Mouse (Mus musculus) neural tube, embryonic 13.5 days (tissue): ENCODE measurements around the gene Krt25. TPM values are rescaled to one million over a fixed set of nuclear protein-coding genes. Genes with fewer than 3 reads are reported as not detected.

Experiments
- ATAC-seq: fragments of 200-750 bp; cut with Nextera tagmentation; 2 replicates; pipeline ENCODE4 v1.8.0; 2017; ENCODE audit warnings: low read depth, mild to moderate bottlenecking, moderate TSS enrichment, moderate library complexity
- H3K27ac ChIP-seq: fragments of 300-500 bp; sonication (generic); replicated peaks from 2 replicates; pipeline ENCODE4 v1.5.1; 2015; ENCODE audit warnings: moderate library complexity, mild to moderate bottlenecking, inconsistent platforms
- H3K27me3 ChIP-seq: fragments of 300-500 bp; sonication (generic); 2 replicates; pipeline ENCODE4 v1.6.1; 2015; ENCODE audit warnings: mild to moderate bottlenecking, inconsistent platforms
- H3K36me3 ChIP-seq: fragments of 300-500 bp; sonication (generic); 2 replicates; pipeline ENCODE4 v1.6.1; 2015; ENCODE audit warnings: mild to moderate bottlenecking, inconsistent platforms
- H3K4me1 ChIP-seq: fragments of 300-500 bp; sonication (generic); replicated peaks from 2 replicates; pipeline ENCODE4 v1.6.1; 2015; ENCODE audit warnings: inconsistent platforms
- H3K4me2 ChIP-seq: fragments of 300-500 bp; sonication (generic); 2 replicates; pipeline ENCODE4 v1.6.1; 2015; ENCODE audit warnings: inconsistent platforms, mild to moderate bottlenecking, moderate library complexity
- H3K4me3 ChIP-seq: fragments of 300-500 bp; sonication (generic); 2 replicates; pipeline ENCODE4 v1.5.1; 2015; ENCODE audit warnings: mild to moderate bottlenecking, inconsistent platforms
- H3K9ac ChIP-seq: fragments of 300-500 bp; sonication (generic); 2 replicates; pipeline ENCODE4 v1.6.1; 2015; ENCODE audit warnings: moderate library complexity, mild to moderate bottlenecking, inconsistent platforms
- H3K9me3 ChIP-seq: fragments of 300-500 bp; sonication (generic); 2 replicates; pipeline ENCODE4 v1.6.1; 2016; ENCODE audit warnings: inconsistent platforms
- WGBS: fragments of 180-500 bp; shearing (Covaris S2); methylation state at CpG from one replicate; pipeline ENCODE4 v1.1.7; 2015; 5-methylcytosine and 5-hydroxymethylcytosine counted together
- polyA plus RNA-seq: library from polyadenylated mRNA; unstranded; fragments of >200 nt; fragmentation: Nextera tagmentation; extraction: Ambion mirVana; gene quantifications from 2 replicates; pipeline ENCODE4 v1.2.1, GENCODE M21; 2015

Gene Krt25
- 0.19 and 0.22 TPM in 2 replicates for polyA plus RNA-seq

GRCm38 (mm10) chr11:99322851-99323250 is at the start of gene Krt25:
Gene Krt25 (minus strand): TSS chr11:99322951.
- Histone ChIP-seq H3K9ac (no peak within 1 kb of the TSS), H3K27ac (no peak within 1 kb of the TSS), H3K9me3 (no peaks in the 10 kb centered on the region), H3K4me1 (no peaks in the 10 kb centered on the region), H3K27me3 (no peaks in the 10 kb centered on the region), H3K4me3 (no peak within 1 kb of the TSS), H3K36me3 (no peaks in the 10 kb centered on the region), H3K4me2 (no peak within 1 kb of the TSS)
- ATAC-seq = no peak
- 94% methylated on average over 11 of the region's 11 CpGs for WGBS

GRCm38 (mm10) chr11:99369853-99370451 is 47.2 kb upstream of the Krt25 start:
- H3K4me2 ChIP-seq = no peak overlapping the region
- H3K4me1 ChIP-seq = no peaks in the 10 kb centered on the region
- WGBS = 86% methylated on average over 8 of the region's 8 CpGs
- H3K27me3 ChIP-seq = no peaks in the 10 kb centered on the region; the same call in 1 of the 2 replicates
- no peak overlapping the region for H3K9ac ChIP-seq
- no peak overlapping the region for H3K4me3 ChIP-seq
- H3K9me3 ChIP-seq = no peaks in the 10 kb centered on the region
- no peaks in the 10 kb centered on the region for H3K36me3 ChIP-seq
- H3K27ac ChIP-seq = no peak overlapping the region
- ATAC-seq = no peak

DNA sequence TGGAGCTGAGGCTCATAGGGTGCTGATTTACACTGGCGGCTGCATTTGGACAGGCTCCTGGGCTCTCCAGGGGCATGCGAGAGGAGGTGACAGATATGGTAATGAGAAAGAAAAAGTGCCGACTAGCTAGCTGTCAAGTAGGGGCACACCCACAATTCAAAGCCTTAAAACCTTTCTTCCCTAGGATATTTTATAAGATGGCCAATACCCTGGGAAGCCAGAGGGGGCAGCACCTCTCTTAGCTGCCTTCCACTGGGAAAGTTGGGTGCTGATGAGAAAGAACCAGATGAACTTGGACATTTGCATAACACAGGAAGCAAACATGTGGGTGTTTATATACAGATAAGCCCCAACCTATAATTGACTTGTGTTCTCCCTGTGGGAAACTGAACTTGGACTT is 46.5 kb upstream of the Krt25 start:
- ATAC-seq = no peak
- Histone ChIP-seq H3K4me3 (no peak overlapping the region), H3K9ac (no peak overlapping the region), H3K4me2 (no peak overlapping the region), H3K4me1 (no peaks in the 10 kb centered on the region), H3K27me3 (no peaks in the 10 kb centered on the region; the same call in 1 of the 2 replicates), H3K36me3 (no peaks in the 10 kb centered on the region), H3K9me3 (no peaks in the 10 kb centered on the region), H3K27ac (no peak overlapping the region)
- 19% methylated on average over 3 of the region's 3 CpGs for WGBS

- 42% methylated on average over 10 of the region's 10 CpGs for WGBS
- no peak for ATAC-seq
- Histone ChIP-seq H3K4me3 (no peak overlapping the region), H3K27ac (no peak overlapping the region), H3K36me3 (no peaks in the 10 kb centered on the region), H3K27me3 (no peaks in the 10 kb centered on the region; the same call in 1 of the 2 replicates), H3K4me2 (no peak overlapping the region), H3K9me3 (no peaks in the 10 kb centered on the region), H3K4me1 (no peaks in the 10 kb centered on the region), H3K9ac (no peak overlapping the region)
Observed at GRCm38 (mm10) chr11:99366791-99367190, 44.0 kb upstream of the Krt25 start.

DNA sequence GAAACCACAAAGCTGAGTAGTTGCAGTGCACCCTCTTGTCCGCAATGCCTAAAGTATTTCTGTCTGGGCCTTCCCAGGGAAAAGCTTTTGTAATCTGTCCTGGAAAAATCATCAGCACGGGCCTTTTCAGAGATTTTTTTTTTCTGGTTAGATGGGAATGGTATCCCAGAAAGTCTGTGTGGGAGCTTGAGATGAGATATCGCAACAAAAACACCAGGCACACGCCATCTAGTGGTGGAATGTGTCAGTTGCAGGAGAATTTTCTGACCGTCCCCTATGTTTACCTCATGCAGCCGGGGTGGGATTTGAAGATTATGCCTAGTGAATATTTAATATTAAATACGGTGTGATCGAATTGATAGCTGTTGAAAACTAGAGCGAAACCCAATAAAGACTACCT is 41.7 kb upstream of the Krt25 start:
- ATAC-seq = no peak
- no peak overlapping the region for H3K4me3 ChIP-seq
- WGBS = 25% methylated on average over 9 of the region's 9 CpGs
- H3K4me2 ChIP-seq = no peak overlapping the region
- no peaks in the 10 kb centered on the region for H3K9me3 ChIP-seq
- H3K9ac ChIP-seq = no peak overlapping the region
- H3K27ac ChIP-seq = no peak overlapping the region
- no peaks in the 10 kb centered on the region for H3K4me1 ChIP-seq
- no peaks in the 10 kb centered on the region for H3K36me3 ChIP-seq
- H3K27me3 ChIP-seq = no peaks in the 10 kb centered on the region

GRCm38 (mm10) chr11:99361423-99361822 is 38.7 kb upstream of the Krt25 start:
- Histone ChIP-seq H3K4me3 (no peak overlapping the region), H3K27me3 (no peaks in the 10 kb centered on the region), H3K27ac (no peak overlapping the region), H3K9ac (no peak overlapping the region), H3K9me3 (no peaks in the 10 kb centered on the region), H3K4me1 (no peaks in the 10 kb centered on the region), H3K4me2 (no peak overlapping the region), H3K36me3 (no peaks in the 10 kb centered on the region)
- 82% methylated on average over 8 of the region's 8 CpGs for WGBS
- ATAC-seq = no peak

DNA sequence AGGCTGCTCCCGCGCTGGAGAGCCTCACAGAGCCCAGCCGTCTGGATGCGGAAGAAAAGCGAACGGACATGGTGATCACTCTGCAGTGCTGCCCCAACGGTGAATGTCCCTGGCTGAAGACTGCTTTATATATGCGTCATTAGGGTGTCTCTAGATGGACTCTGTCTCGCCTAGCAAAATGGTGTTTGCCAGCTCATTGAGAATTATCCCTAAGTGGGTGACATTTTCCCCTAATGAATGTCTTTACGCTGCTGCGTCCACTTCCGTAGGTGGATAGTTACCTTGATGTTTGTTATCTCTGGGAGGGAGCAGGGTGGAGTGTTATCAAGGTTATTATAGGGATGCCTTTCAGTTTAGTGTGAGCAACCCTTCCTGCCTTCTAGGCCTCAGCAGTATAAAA is 28.3 kb upstream of the Krt25 start, which contains the start of gene Krt27:
Gene Krt27, minus strand, starts transcription at position 101 of the 400 bp plus-strand sequence.
- no peaks in the 10 kb centered on the region for H3K4me1 ChIP-seq
- no peaks in the 10 kb centered on the region for H3K9me3 ChIP-seq
- no peak within 1 kb of the TSS for H3K4me3 ChIP-seq
- 79% methylated on average over 12 of the region's 12 CpGs for WGBS
- H3K27me3 ChIP-seq = peaks cover 3% of the 10 kb centered on the region; the same call in 1 of the 2 replicates
- no peak for ATAC-seq
- no peak within 1 kb of the TSS for H3K4me2 ChIP-seq
- no peak within 1 kb of the TSS for H3K27ac ChIP-seq
- H3K9ac ChIP-seq = no peak within 1 kb of the TSS
- H3K36me3 ChIP-seq = no peaks in the 10 kb centered on the region

GRCm38 (mm10) chr11:99339299-99339847 is 16.6 kb upstream of the Krt25 start:
- Histone ChIP-seq H3K27me3 (no peaks in the 10 kb centered on the region), H3K27ac (no peak overlapping the region), H3K9ac (no peak overlapping the region), H3K9me3 (no peaks in the 10 kb centered on the region), H3K4me3 (no peak overlapping the region), H3K36me3 (no peaks in the 10 kb centered on the region), H3K4me1 (peaks cover 7% of the 10 kb centered on the region), H3K4me2 (no peak overlapping the region)
- 32% methylated on average over 11 of the region's 11 CpGs for WGBS
- no peak for ATAC-seq

DNA sequence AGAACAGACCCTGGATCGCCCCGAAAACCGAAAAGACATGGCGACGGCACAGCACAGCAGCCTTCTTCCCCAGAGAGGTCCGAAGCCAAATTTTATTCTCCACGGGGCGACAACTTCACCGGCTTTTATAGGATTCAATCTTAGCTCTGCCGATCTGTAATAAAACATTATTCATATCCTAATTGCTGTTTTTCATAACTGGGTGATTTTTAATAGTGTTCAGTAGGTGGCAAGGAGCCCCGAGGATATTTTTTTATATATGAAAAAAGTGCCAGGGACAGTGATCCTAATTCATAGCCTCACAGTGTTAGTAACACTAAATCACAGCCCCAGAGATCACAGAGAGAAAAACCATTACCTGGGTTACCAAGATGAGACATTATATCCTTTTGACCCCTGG is 15.1 kb upstream of the Krt25 start, which contains the start of gene Krt26:
Gene Krt26, minus strand, starts transcription at position 101 of the 400 bp plus-strand sequence.
- no peak for ATAC-seq
- Histone ChIP-seq H3K9ac (no peak within 1 kb of the TSS), H3K27ac (no peak within 1 kb of the TSS), H3K9me3 (no peaks in the 10 kb centered on the region), H3K4me3 (no peak within 1 kb of the TSS), H3K27me3 (no peaks in the 10 kb centered on the region), H3K36me3 (no peaks in the 10 kb centered on the region), H3K4me1 (peaks cover 7% of the 10 kb centered on the region), H3K4me2 (no peak within 1 kb of the TSS)
- WGBS = 86% methylated on average over 11 of the region's 11 CpGs

DNA sequence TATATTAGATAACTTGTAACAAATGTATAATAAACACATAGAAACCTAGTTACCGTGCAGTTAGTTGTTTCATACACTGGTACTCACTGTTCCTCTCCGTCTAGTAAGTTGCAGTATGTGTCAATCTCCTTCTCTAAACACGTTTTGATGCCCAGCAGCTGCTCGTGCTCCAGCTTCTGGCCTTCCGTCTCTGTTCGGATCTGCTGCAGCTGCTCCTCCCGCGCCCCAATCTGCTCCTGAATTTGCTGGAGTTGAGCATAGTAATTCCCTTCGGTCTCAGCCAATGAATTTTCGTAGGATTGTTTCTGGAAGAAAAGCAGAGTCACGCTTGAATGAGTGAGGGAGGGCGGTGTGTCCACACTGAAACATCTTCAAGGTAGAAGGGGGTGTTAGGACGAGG is 10.7 kb upstream of the Krt25 start:
- Histone ChIP-seq H3K36me3 (no peaks in the 10 kb centered on the region), H3K4me3 (no peak overlapping the region), H3K4me2 (no peak overlapping the region), H3K27me3 (no peaks in the 10 kb centered on the region), H3K4me1 (no peaks in the 10 kb centered on the region), H3K9me3 (no peaks in the 10 kb centered on the region), H3K9ac (no peak overlapping the region), H3K27ac (no peak overlapping the region)
- 61% methylated on average over 13 of the region's 13 CpGs for WGBS
- no peak for ATAC-seq

DNA sequence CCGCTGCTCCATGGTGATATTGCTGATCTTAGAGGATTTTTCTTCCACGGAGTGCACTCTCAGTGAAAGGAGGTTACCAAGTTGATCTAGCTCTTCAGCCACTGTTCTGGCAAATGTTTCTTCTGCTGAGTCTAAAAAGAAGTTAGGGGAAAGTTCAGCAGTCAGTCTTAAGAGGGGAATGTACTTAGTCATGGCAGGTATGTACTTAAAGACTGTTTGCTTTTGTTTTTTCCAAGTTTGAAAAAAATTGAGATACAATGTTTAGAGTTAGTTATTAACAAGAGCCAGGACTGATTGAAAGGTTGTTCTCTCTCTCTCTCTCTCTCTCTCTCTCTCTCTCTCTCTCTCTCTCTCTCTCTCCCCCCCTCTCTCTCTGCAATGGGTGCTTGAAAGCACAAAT is 6.9 kb upstream of the Krt25 start:
- Histone ChIP-seq H3K9ac (no peak overlapping the region), H3K4me2 (no peak overlapping the region), H3K27ac (no peak overlapping the region), H3K9me3 (no peaks in the 10 kb centered on the region), H3K36me3 (no peaks in the 10 kb centered on the region), H3K4me3 (no peak overlapping the region), H3K27me3 (no peaks in the 10 kb centered on the region), H3K4me1 (no peaks in the 10 kb centered on the region)
- WGBS = 72% methylated on average over 2 of the region's 2 CpGs
- no peak for ATAC-seq

GRCm38 (mm10) chr11:99321094-99321493 is 1.7 kb downstream of the Krt25 start:
- no peak overlapping the region for H3K4me3 ChIP-seq
- H3K27me3 ChIP-seq = no peaks in the 10 kb centered on the region
- H3K4me2 ChIP-seq = no peak overlapping the region
- H3K27ac ChIP-seq = no peak overlapping the region
- no peaks in the 10 kb centered on the region for H3K4me1 ChIP-seq
- ATAC-seq = no peak
- no peaks in the 10 kb centered on the region for H3K36me3 ChIP-seq
- 90% methylated on average over 14 of the region's 14 CpGs for WGBS
- H3K9me3 ChIP-seq = no peaks in the 10 kb centered on the region
- H3K9ac ChIP-seq = no peak overlapping the region

DNA sequence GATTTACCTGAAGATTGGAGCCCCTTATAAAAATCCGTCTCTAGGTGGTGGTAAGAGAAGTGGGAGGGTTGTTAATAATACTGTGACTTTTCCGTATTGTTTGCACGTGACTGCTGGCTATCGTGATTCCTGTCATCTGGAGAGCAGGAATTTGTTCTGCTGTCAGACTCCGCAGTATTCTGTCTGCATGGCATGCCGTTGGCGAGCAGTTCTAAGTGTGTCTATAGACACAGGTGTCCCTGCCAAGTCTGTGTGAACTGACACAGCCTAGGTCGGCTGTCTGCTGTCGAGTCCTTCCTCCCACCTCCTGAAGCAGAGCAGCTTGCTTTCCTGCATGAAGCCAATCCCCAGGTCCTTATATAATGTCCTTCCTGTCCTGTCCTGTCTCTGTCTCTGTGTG is 3.6 kb downstream of the Krt25 start:
- no peaks in the 10 kb centered on the region for H3K9me3 ChIP-seq
- no peaks in the 10 kb centered on the region for H3K4me1 ChIP-seq
- no peaks in the 10 kb centered on the region for H3K27me3 ChIP-seq
- H3K27ac ChIP-seq = no peak overlapping the region
- H3K4me3 ChIP-seq = no peak overlapping the region
- no peak overlapping the region for H3K4me2 ChIP-seq
- no peak for ATAC-seq
- no peaks in the 10 kb centered on the region for H3K36me3 ChIP-seq
- H3K9ac ChIP-seq = no peak overlapping the region
- WGBS = 82% methylated on average over 9 of the region's 9 CpGs
